Mouse (Mus musculus): ENCODE results near the gene Dcaf7. TPM values are rescaled to one million over a fixed set of nuclear protein-coding genes. Genes with fewer than 3 reads are reported as not detected.
A peak's percentile ranks its signal among the peaks of the same experiment; 100 is the strongest.

The Dcaf7 gene
- 55.8 and 60.0 TPM in 2 replicates for polyA plus RNA-seq (2011; ENCODE audit: insufficient read length, low read depth, missing spikeins)

DNA sequence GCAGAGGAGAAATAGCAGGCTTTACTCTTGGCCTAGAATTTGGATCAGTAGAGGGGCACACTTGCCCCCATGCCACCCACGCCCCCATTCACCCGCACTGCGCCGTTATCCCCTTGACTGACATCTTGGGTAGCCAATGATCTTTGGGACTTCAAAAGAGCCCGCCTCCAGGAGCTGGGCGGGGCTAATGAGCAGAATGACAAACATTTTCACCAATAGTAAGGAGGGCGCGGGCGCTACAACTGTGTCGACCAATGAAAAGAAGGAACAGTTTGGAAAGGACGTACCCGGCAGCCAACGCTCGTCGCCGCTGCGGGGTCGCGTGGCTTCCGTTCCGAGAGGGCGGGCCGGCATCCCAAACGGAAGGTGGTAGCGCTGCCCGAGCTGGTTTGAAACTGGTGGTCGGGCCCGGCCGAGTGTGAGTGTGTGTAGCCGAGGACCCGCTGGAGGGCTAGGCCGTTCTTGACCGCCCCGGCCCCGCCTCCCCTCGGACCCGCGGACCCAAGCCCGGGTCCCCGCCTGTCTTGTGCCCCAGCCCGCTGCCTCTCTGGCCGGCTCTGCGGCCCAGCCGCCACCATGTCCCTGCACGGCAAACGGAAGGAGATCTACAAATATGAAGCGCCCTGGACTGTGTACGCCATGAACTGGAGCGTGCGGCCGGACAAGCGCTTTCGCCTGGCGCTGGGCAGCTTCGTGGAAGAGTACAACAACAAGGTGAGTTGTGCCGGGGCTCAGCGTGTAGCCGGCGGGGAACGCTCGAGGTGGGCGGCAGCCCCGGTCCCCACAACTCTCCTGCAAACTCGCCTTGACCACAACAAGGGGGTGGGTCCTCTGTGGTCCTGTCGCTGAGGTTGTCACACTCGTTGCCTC is at the start of gene Dcaf7:
Gene Dcaf7, plus strand, starts transcription at position 325 of the 870 bp plus-strand sequence.
- peak within 1 kb of the TSS; percentile 9; the same call in 1 of the 2 replicates for H3K27ac ChIP-seq (ENCODE audit: insufficient read depth, low read length)
- H3K4me1 ChIP-seq (ENCODE audit: control insufficient read depth, insufficient read depth, low read length), result no peaks in the 10 kb centered on the region
- TF ChIP-seq POLR2A (IDR thresholded peaks at IDR 0.05; ENCODE audit: low read depth, low read length), result peak; percentile 69
- no peak for TF ChIP-seq CTCF (IDR thresholded peaks at IDR 0.05; ENCODE audit: borderline replicate concordance, insufficient read depth, low read length)
- H3K4me3 ChIP-seq (ENCODE audit: insufficient read depth, low read length), result peak within 1 kb of the TSS; percentile 93

DNA sequence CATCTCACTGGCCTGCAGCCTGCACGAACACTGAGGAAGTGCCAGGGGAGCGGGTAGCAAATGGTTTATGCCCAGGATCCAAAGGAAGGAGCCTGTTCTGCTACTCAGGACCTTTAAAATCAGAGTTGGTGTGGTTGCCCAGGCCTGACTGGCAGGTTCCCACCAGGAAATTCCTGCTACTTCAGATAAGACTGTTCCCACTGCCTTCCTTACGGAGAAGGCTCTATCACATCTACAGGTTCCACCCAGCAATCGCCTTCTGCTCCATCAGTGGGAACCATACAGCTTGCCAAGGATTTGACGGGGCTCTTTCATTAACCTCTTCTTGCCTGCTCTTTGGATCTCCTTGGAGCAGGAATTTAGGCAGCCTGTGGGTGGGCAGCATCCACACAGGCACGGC is 49.2 kb upstream of the Dcaf7 start:
- H3K4me1 ChIP-seq (ENCODE audit: control insufficient read depth, insufficient read depth, low read length), result no peaks in the 10 kb centered on the region
- H3K4me3 ChIP-seq (ENCODE audit: insufficient read depth, low read length), result no peak overlapping the region
- TF ChIP-seq CTCF (IDR thresholded peaks at IDR 0.05; ENCODE audit: borderline replicate concordance, insufficient read depth, low read length) (no peak), POLR2A (IDR thresholded peaks at IDR 0.05; ENCODE audit: low read depth, low read length) (no peak)
- no peak overlapping the region for H3K27ac ChIP-seq (ENCODE audit: insufficient read depth, low read length)

DNA sequence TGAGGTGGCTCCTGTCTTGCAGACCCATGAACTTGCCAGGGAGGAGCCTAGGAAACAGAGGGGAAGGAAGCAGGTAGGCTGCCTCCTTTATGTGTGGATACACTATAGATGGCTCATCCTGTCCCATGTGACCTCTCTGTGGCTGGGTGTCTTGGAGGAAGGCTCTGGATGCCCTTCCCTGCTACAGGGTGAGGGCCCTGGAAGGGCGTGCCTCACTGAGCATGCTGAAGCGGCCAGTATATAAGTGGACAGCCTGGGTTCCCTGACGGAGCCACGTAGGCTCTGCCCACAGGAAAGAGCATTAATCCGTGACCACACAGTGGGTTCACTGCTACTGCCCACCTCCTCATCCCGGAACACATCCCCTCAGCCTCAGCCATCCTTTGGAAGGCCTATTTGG is 47.2 kb upstream of the Dcaf7 start:
- Histone ChIP-seq H3K27ac (ENCODE audit: insufficient read depth, low read length) (no peak overlapping the region), H3K4me3 (ENCODE audit: insufficient read depth, low read length) (no peak overlapping the region), H3K4me1 (ENCODE audit: control insufficient read depth, insufficient read depth, low read length) (no peaks in the 10 kb centered on the region)
- no peak for TF ChIP-seq POLR2A (IDR thresholded peaks at IDR 0.05; ENCODE audit: low read depth, low read length)
- TF ChIP-seq CTCF (IDR thresholded peaks at IDR 0.05; ENCODE audit: borderline replicate concordance, insufficient read depth, low read length), result no peak

- TF ChIP-seq CTCF (IDR thresholded peaks at IDR 0.05; ENCODE audit: borderline replicate concordance, insufficient read depth, low read length), result no peak
- TF ChIP-seq POLR2A (IDR thresholded peaks at IDR 0.05; ENCODE audit: low read depth, low read length), result no peak
- Histone ChIP-seq H3K4me1 (ENCODE audit: control insufficient read depth, insufficient read depth, low read length) (no peaks in the 10 kb centered on the region), H3K4me3 (ENCODE audit: insufficient read depth, low read length) (no peak overlapping the region), H3K27ac (ENCODE audit: insufficient read depth, low read length) (no peak overlapping the region)
Measured at GRCm38 (mm10) chr11:105990231-105990630, 46.4 kb upstream of the Dcaf7 start.

GRCm38 (mm10) chr11:105994375-105994774 is 42.3 kb upstream of the Dcaf7 start, which contains the start of gene Ace3:
Gene Ace3 (plus strand): TSS chr11:105994675.
- Histone ChIP-seq H3K4me3 (ENCODE audit: insufficient read depth, low read length) (no peak within 1 kb of the TSS), H3K27ac (ENCODE audit: insufficient read depth, low read length) (no peak within 1 kb of the TSS), H3K4me1 (ENCODE audit: control insufficient read depth, insufficient read depth, low read length) (no peaks in the 10 kb centered on the region)
- no peak for TF ChIP-seq POLR2A (IDR thresholded peaks at IDR 0.05; ENCODE audit: low read depth, low read length)
- TF ChIP-seq CTCF (IDR thresholded peaks at IDR 0.05; ENCODE audit: borderline replicate concordance, insufficient read depth, low read length), result no peak

DNA sequence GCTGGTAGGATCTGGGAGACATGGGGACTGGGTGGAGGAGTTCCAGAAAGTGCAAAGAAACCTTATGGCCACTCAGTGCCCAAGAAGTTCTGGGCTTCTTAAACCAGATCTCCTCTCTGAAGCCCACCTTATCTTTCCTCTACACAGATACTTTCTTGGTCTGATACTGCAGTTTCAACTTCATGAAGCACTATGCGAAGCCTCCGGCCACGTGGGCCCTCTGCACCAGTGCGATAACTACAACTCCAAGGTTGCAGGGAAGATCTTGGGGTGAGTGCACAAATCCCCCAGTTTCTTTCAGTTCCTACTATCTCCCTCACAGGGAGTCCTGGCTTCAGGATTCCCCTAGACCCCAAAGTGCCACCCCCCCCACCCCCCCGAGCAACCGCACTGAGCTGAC is 36.6 kb upstream of the Dcaf7 start:
- TF ChIP-seq CTCF (IDR thresholded peaks at IDR 0.05; ENCODE audit: borderline replicate concordance, insufficient read depth, low read length) (no peak), POLR2A (IDR thresholded peaks at IDR 0.05; ENCODE audit: low read depth, low read length) (no peak)
- Histone ChIP-seq H3K27ac (ENCODE audit: insufficient read depth, low read length) (no peak overlapping the region), H3K4me3 (ENCODE audit: insufficient read depth, low read length) (no peak overlapping the region), H3K4me1 (ENCODE audit: control insufficient read depth, insufficient read depth, low read length) (no peaks in the 10 kb centered on the region)

DNA sequence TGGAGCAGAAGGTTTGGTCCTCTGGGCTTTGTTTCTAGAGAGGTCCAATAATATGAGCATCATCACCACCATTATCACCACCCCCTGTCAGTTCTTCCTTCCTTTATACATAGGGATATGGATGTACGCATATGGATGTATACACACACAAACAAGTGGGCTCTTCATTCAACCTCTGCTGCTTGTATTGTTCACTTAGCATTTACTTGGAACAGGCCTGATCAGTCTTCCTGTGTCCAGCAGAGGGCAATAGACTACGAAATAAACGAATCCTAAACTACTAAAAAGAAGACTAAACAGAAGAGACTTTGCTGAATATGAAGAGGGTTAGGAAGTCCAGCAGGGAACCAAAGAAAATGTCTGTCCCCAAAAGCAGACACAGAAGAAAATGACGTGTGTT is 35.0 kb upstream of the Dcaf7 start:
- Histone ChIP-seq H3K27ac (ENCODE audit: insufficient read depth, low read length) (no peak overlapping the region), H3K4me1 (ENCODE audit: control insufficient read depth, insufficient read depth, low read length) (no peaks in the 10 kb centered on the region), H3K4me3 (ENCODE audit: insufficient read depth, low read length) (no peak overlapping the region)
- no peak for TF ChIP-seq POLR2A (IDR thresholded peaks at IDR 0.05; ENCODE audit: low read depth, low read length)
- TF ChIP-seq CTCF (IDR thresholded peaks at IDR 0.05; ENCODE audit: borderline replicate concordance, insufficient read depth, low read length), result no peak

DNA sequence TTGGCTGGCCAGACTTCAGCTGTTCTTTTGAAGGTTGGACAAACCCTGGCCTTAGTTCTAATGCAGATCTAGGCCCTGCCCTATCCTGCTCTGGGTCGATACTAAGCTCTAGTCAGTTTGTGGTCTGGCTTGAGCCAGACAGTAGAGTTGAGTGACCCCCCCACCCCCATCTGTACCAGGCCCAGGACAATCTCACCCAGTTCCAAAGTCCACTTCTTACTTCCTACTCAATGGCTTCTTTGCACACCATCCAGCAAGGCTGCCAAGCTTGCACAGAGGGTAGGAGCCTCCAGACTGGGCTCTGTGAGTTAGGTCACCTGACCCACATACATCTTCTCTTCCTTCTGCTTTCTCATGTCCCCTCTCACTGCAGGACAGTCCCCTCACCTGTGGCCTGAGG is 32.1 kb upstream of the Dcaf7 start:
- no peak overlapping the region for H3K4me3 ChIP-seq (ENCODE audit: insufficient read depth, low read length)
- TF ChIP-seq CTCF (IDR thresholded peaks at IDR 0.05; ENCODE audit: borderline replicate concordance, insufficient read depth, low read length), result no peak
- TF ChIP-seq POLR2A (IDR thresholded peaks at IDR 0.05; ENCODE audit: low read depth, low read length), result no peak
- no peak overlapping the region for H3K27ac ChIP-seq (ENCODE audit: insufficient read depth, low read length)
- no peaks in the 10 kb centered on the region for H3K4me1 ChIP-seq (ENCODE audit: control insufficient read depth, insufficient read depth, low read length)

DNA sequence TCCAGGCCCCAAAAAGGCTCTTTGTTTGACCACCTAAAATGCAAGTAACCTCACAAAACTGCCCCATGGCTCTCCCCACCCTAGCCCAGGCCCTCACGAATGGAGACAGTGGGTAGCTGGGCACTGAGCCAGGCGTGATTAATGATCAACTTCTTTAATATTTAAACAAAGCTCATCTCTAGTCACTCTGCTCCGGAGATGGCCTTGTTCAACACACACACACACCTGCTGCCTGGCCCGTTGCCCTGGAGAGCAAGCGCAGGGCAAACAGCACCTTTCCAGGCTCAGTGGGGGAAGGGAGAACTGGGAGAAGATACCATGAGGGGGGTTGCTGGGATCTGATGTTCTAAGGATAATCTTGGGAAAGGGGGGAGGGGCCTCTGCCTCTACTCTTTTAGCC is 30.7 kb upstream of the Dcaf7 start:
- H3K27ac ChIP-seq (ENCODE audit: insufficient read depth, low read length), result no peak overlapping the region
- TF ChIP-seq CTCF (IDR thresholded peaks at IDR 0.05; ENCODE audit: borderline replicate concordance, insufficient read depth, low read length) (no peak), POLR2A (IDR thresholded peaks at IDR 0.05; ENCODE audit: low read depth, low read length) (no peak)
- H3K4me1 ChIP-seq (ENCODE audit: control insufficient read depth, insufficient read depth, low read length), result no peaks in the 10 kb centered on the region
- H3K4me3 ChIP-seq (ENCODE audit: insufficient read depth, low read length), result no peak overlapping the region

DNA sequence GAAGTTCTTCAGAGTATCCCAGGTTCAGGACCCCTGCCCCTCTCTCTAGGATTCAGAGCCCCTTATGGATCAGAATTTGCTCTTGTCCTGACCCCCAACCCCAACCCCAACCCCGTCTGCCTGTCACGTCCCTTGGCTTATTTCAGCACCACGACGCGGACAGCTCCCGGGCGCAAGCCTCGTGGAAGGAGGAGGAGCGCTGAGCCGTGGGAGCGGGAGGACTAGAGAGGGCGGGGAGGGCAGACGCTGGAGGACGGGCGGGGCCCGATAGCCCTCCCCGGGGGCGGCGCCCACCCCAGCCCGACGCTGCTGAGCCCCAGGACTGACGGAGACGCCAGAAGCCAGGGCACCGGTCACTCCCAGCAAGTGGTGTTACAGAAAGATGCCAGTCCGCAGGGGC is 28.9 kb upstream of the Dcaf7 start, which contains the start of gene Kcnh6:
Gene Kcnh6, plus strand, starts transcription at position 304 of the 400 bp plus-strand sequence.
- TF ChIP-seq POLR2A (IDR thresholded peaks at IDR 0.05; ENCODE audit: low read depth, low read length) (no peak), CTCF (IDR thresholded peaks at IDR 0.05; ENCODE audit: borderline replicate concordance, insufficient read depth, low read length) (no peak)
- Histone ChIP-seq H3K4me3 (ENCODE audit: insufficient read depth, low read length) (0 out of 2 replicates have a peak within 1 kb of the TSS, but pooled peaks have one; percentile 7), H3K4me1 (ENCODE audit: control insufficient read depth, insufficient read depth, low read length) (no peaks in the 10 kb centered on the region), H3K27ac (ENCODE audit: insufficient read depth, low read length) (no peak within 1 kb of the TSS)
